Mouse (Mus musculus) embryonic facial prominence, embryonic 12.5 days (tissue): ENCODE measurements around the gene Olfr12. TPM values are rescaled to one million over a fixed set of nuclear protein-coding genes. Genes with fewer than 3 reads are reported as not detected.

Experiments used
- ATAC-seq: fragments of 200-750 bp; cut with Nextera tagmentation; 2 replicates; pipeline ENCODE4 v1.8.0; 2017; ENCODE audit not compliant: insufficient number of reproducible peaks, insufficient read depth, low FRiP score, low TSS enrichment
- H3K27ac ChIP-seq: fragments of 300-500 bp; sonication (generic); 2 replicates; pipeline ENCODE4 v1.5.1; 2016; ENCODE audit warnings: mild to moderate bottlenecking
- H3K27me3 ChIP-seq: fragments of 300-500 bp; sonication (generic); 2 replicates; pipeline ENCODE4 v1.6.1; 2016; ENCODE audit warnings: mild to moderate bottlenecking, moderate library complexity
- H3K36me3 ChIP-seq: fragments of 300-500 bp; sonication (generic); 2 replicates; pipeline ENCODE4 v1.6.1; 2016; ENCODE audit warnings: mild to moderate bottlenecking
- H3K4me1 ChIP-seq: fragments of 300-500 bp; sonication (generic); 2 replicates; pipeline ENCODE4 v1.6.1; 2016
- H3K4me2 ChIP-seq: fragments of 300-500 bp; sonication (generic); replicated peaks from 2 replicates; pipeline ENCODE4 v1.6.1; 2016; ENCODE audit warnings: mild to moderate bottlenecking, moderate library complexity
- H3K4me3 ChIP-seq: fragments of 300-500 bp; sonication (generic); 2 replicates; pipeline ENCODE4 v1.5.1; 2016; ENCODE audit warnings: mild to moderate bottlenecking
- H3K9ac ChIP-seq: fragments of 300-500 bp; sonication (generic); 2 replicates; pipeline ENCODE4 v1.6.1; 2016; ENCODE audit warnings: mild to moderate bottlenecking, moderate library complexity
- H3K9me3 ChIP-seq: fragments of 300-500 bp; sonication (generic); 2 replicates; pipeline ENCODE4 v1.6.1; 2016; ENCODE audit warnings: mild to moderate bottlenecking, moderate library complexity
- WGBS: fragments of 180-500 bp; shearing (Covaris S2); methylation state at CpG from one replicate; pipeline ENCODE4 v1.1.7; 2016; 5-methylcytosine and 5-hydroxymethylcytosine counted together
- polyA plus RNA-seq: library from polyadenylated mRNA; unstranded; fragments of >200 nt; fragmentation: Nextera tagmentation; extraction: Ambion mirVana; gene quantifications from 2 replicates; pipeline ENCODE4 v1.2.1, GENCODE M21; 2016

Olfr12 gene
- 0.13 TPM in 1 of 2 replicates, not detected in the other for polyA plus RNA-seq

GRCm38 (mm10) chr1:92617488-92617887, at the start of gene Olfr12:
TSS of gene Olfr12 (plus strand) at chr1:92617788.
- ATAC-seq, result no peak
- Histone ChIP-seq H3K4me2 (no peak within 1 kb of the TSS), H3K9ac (no peak within 1 kb of the TSS), H3K9me3 (no peaks in the 10 kb centered on the region), H3K27me3 (no peaks in the 10 kb centered on the region; the same call in 1 of the 2 replicates), H3K4me1 (no peaks in the 10 kb centered on the region), H3K36me3 (no peaks in the 10 kb centered on the region), H3K27ac (no peak within 1 kb of the TSS), H3K4me3 (no peak within 1 kb of the TSS)
- 65% methylated on average over 2 of the region's 2 CpGs for WGBS

DNA sequence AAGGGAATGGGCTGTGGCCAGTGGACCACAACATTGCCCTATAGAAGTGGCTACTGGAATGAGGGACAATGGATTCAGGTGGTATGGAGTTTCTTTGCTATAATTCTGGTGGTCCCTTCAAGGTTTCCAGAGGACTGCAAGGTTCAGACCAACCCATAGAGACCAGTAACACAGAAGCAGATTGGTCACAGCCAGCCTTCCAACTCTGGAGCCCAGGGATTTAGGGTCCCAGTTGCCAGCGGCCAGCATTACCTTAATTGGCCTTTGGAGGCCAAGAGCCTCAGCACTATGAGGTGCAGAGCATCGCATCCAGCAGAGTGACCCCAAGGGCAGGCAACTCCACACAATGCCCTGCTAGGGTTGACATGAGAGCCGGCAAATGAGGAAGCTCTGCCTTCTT, 46.6 kb upstream of the Olfr12 start, which contains the start of gene Olfr1413:
Olfr1413 (plus strand) TSS at position 301 of the 400 bp plus-strand sequence.
- Histone ChIP-seq H3K4me3 (no peak within 1 kb of the TSS), H3K36me3 (no peaks in the 10 kb centered on the region), H3K9me3 (no peaks in the 10 kb centered on the region), H3K27ac (no peak within 1 kb of the TSS), H3K9ac (no peak within 1 kb of the TSS), H3K27me3 (no peaks in the 10 kb centered on the region), H3K4me2 (no peak within 1 kb of the TSS), H3K4me1 (no peaks in the 10 kb centered on the region)
- ATAC-seq, result no peak
- 82% methylated on average over 3 of the region's 3 CpGs for WGBS

DNA sequence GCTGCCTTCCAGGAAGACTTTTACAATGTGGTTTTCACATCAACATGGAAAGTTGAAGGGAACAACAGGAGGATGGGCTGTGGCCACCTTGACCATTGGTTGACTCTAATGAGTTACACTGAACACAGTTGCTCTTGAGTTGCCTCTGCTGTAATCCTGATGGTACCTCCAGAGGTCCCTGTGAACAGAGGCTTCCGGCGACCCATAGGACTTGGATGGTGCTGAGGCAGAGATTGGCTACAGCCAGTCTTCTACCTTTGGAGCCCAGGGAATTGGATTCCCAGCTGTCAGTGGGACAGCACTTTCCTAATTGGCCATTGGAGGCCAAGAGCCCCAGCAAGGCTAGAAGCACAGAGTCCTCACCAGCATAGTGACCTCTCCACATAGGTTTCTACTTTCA, 32.1 kb upstream of the Olfr12 start, which contains the start of gene Olfr1412:
Olfr1412 (plus strand) TSS at position 301 of the 400 bp plus-strand sequence.
- H3K9me3 ChIP-seq, result no peaks in the 10 kb centered on the region
- no peaks in the 10 kb centered on the region for H3K27me3 ChIP-seq
- H3K27ac ChIP-seq, result no peak within 1 kb of the TSS
- 89% methylated on average over 2 of the region's 2 CpGs for WGBS
- no peak within 1 kb of the TSS for H3K9ac ChIP-seq
- no peak for ATAC-seq
- H3K36me3 ChIP-seq, result no peaks in the 10 kb centered on the region
- H3K4me2 ChIP-seq, result no peak within 1 kb of the TSS
- no peaks in the 10 kb centered on the region for H3K4me1 ChIP-seq
- no peak within 1 kb of the TSS for H3K4me3 ChIP-seq

DNA sequence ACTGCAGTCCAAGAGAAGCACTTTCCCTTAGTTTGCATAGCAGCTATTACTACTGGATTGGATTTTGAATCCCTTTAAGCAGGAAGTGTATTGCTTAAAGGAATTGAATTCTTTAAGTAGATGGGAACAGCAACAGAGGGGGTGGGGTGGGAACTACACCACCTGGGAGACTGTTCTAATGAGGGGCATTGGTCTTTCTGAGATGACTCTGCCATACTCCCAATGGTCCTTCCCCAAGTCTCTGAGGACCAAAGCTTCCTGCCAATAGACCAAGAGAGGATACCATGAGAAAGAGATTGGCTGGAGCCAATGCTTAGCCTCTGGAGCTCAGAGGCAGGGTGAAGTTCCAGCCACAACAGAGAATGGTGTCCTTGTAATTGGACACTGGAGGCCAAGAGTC, 23.5 kb upstream of the Olfr12 start, which contains the start of gene Olfr1411:
Olfr1411 (plus strand) TSS at position 301 of the 400 bp plus-strand sequence.
- no peak for ATAC-seq
- Histone ChIP-seq H3K4me1 (no peaks in the 10 kb centered on the region), H3K9me3 (no peaks in the 10 kb centered on the region), H3K4me2 (no peak within 1 kb of the TSS), H3K27ac (no peak within 1 kb of the TSS), H3K4me3 (no peak within 1 kb of the TSS), H3K27me3 (no peaks in the 10 kb centered on the region), H3K9ac (no peak within 1 kb of the TSS), H3K36me3 (no peaks in the 10 kb centered on the region)

GRCm38 (mm10) chr1:92596019-92596418, 21.6 kb upstream of the Olfr12 start:
- H3K27ac ChIP-seq, result no peak overlapping the region
- no peaks in the 10 kb centered on the region for H3K36me3 ChIP-seq
- no peak for ATAC-seq
- H3K4me2 ChIP-seq, result no peak overlapping the region
- H3K9me3 ChIP-seq, result no peaks in the 10 kb centered on the region
- 84% methylated on average over 3 of the region's 3 CpGs for WGBS
- no peak overlapping the region for H3K9ac ChIP-seq
- H3K4me1 ChIP-seq, result no peaks in the 10 kb centered on the region
- H3K27me3 ChIP-seq, result no peaks in the 10 kb centered on the region
- no peak overlapping the region for H3K4me3 ChIP-seq

GRCm38 (mm10) chr1:92605482-92605881, 12.1 kb upstream of the Olfr12 start, which contains the start of gene Olfr1410:
TSS of gene Olfr1410 (plus strand) at chr1:92605782.
- Histone ChIP-seq H3K27ac (no peak within 1 kb of the TSS), H3K9ac (no peak within 1 kb of the TSS), H3K27me3 (peaks cover 9% of the 10 kb centered on the region), H3K4me3 (no peak within 1 kb of the TSS), H3K9me3 (no peaks in the 10 kb centered on the region), H3K36me3 (no peaks in the 10 kb centered on the region), H3K4me1 (no peaks in the 10 kb centered on the region), H3K4me2 (no peak within 1 kb of the TSS)
- WGBS, result 89% methylated on average over 1 of the region's 1 CpGs
- ATAC-seq, result no peak

GRCm38 (mm10) chr1:92607711-92608110, 9.9 kb upstream of the Olfr12 start:
- Histone ChIP-seq H3K9me3 (no peaks in the 10 kb centered on the region), H3K27ac (no peak overlapping the region), H3K4me2 (no peak overlapping the region), H3K9ac (no peak overlapping the region), H3K36me3 (no peaks in the 10 kb centered on the region), H3K27me3 (peaks cover 9% of the 10 kb centered on the region), H3K4me3 (no peak overlapping the region), H3K4me1 (no peaks in the 10 kb centered on the region)
- ATAC-seq, result no peak
- WGBS, result 69% methylated on average over 4 of the region's 4 CpGs

- peaks cover 9% of the 10 kb centered on the region; the same call in 1 of the 2 replicates for H3K27me3 ChIP-seq
- WGBS, result 9% methylated on average over 5 of the region's 5 CpGs
- no peak for ATAC-seq
Measured at GRCm38 (mm10) chr1:92611008-92611407, 6.6 kb upstream of the Olfr12 start.

DNA sequence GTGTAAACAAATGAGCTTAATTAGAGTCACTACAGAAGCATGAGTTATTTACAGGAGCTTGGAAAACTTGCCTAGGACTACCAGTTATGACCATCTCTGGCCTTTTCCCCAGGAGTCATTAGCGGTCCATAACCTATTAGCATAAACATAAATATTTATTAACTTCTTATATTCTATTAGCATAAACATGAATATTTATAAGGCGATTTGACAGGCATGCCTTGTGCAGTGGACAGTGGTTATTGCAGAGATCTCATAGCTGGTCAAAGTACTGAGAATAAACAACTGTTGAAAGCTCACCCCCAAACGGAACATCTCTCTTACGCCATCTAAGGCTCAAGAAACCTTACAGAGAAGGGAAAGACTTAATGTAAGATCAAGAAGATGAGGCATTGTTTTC, 4.4 kb upstream of the Olfr12 start:
- H3K36me3 ChIP-seq, result no peaks in the 10 kb centered on the region
- no peak overlapping the region for H3K4me3 ChIP-seq
- no peak overlapping the region for H3K27ac ChIP-seq
- peaks cover 9% of the 10 kb centered on the region; the same call in 1 of the 2 replicates for H3K27me3 ChIP-seq
- no peak for ATAC-seq
- WGBS, result 49% methylated on average over 4 of the region's 4 CpGs
- no peak overlapping the region for H3K4me2 ChIP-seq
- H3K9me3 ChIP-seq, result no peaks in the 10 kb centered on the region
- H3K9ac ChIP-seq, result no peak overlapping the region
- no peaks in the 10 kb centered on the region for H3K4me1 ChIP-seq

More at GRCm38 (mm10) chr1:92611008-92611407, 6.6 kb upstream of the Olfr12 start:
- Histone ChIP-seq H3K4me3 (no peak overlapping the region), H3K4me2 (no peak overlapping the region), H3K27ac (no peak overlapping the region), H3K4me1 (no peaks in the 10 kb centered on the region), H3K9ac (no peak overlapping the region), H3K36me3 (no peaks in the 10 kb centered on the region), H3K9me3 (no peaks in the 10 kb centered on the region)

DNA sequence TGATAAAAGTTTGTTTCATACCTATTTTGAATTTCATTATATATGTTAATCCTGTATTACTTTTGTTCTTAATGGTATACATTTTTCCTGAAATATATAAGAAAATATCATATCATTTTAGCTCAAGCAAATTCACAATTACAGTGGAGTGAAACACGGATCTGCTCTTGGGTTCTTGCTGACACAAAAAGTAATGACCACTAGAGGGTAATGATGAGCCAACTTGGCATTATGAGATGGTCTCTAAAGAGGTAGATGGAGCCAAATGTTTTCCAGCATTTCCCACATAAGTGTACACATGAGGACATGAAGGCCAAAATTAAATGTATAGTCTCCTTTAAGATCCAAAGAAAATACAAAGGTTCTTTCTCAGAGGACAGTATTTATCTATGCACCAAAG, 3.1 kb upstream of the Olfr12 start:
- ATAC-seq, result no peak
- H3K27me3 ChIP-seq, result 0 out of 2 replicates have a peak, but pooled peaks cover 2% of the 10 kb centered on the region
- H3K36me3 ChIP-seq, result no peaks in the 10 kb centered on the region
- no peaks in the 10 kb centered on the region for H3K9me3 ChIP-seq
- H3K9ac ChIP-seq, result no peak overlapping the region
- no peak overlapping the region for H3K27ac ChIP-seq
- WGBS, result 7% methylated on average over 1 of the region's 1 CpGs
- no peak overlapping the region for H3K4me2 ChIP-seq
- no peak overlapping the region for H3K4me3 ChIP-seq
- H3K4me1 ChIP-seq, result no peaks in the 10 kb centered on the region

GRCm38 (mm10) chr1:92616046-92616445, 1.5 kb upstream of the Olfr12 start:
- Histone ChIP-seq H3K9me3 (no peaks in the 10 kb centered on the region), H3K4me1 (no peaks in the 10 kb centered on the region), H3K4me3 (no peak overlapping the region), H3K36me3 (no peaks in the 10 kb centered on the region), H3K27ac (no peak overlapping the region), H3K9ac (no peak overlapping the region), H3K27me3 (no peaks in the 10 kb centered on the region; the same call in 1 of the 2 replicates), H3K4me2 (no peak overlapping the region)
- ATAC-seq, result no peak
- 80% methylated on average over 1 of the region's 1 CpGs for WGBS

- WGBS, result 65% methylated on average over 4 of the region's 4 CpGs
- Histone ChIP-seq H3K27me3 (no peaks in the 10 kb centered on the region; the same call in 1 of the 2 replicates), H3K4me2 (no peak overlapping the region), H3K27ac (no peak overlapping the region), H3K4me3 (no peak overlapping the region), H3K36me3 (no peaks in the 10 kb centered on the region), H3K9me3 (no peaks in the 10 kb centered on the region), H3K9ac (no peak overlapping the region), H3K4me1 (no peaks in the 10 kb centered on the region)
- ATAC-seq, result no peak
Measured at GRCm38 (mm10) chr1:92618360-92618759, 772 bp downstream of the Olfr12 start.
